In genomic region chr19:5793917-5794770, GRCm38 (mm10) we compare ENCODE assay signal across 8 mouse cellular contexts. TPM values are rescaled to one million over a fixed set of nuclear protein-coding genes. Genes with fewer than 3 reads are reported as not detected.
DNase-seq lines count a peak whose midpoint lies in the region; ATAC-seq and TF ChIP-seq lines count a peak whose summit lies in the region.
"Not testable (repeated sequence)": the region's sequence is repeated elsewhere in the genome, so short reads cannot be mapped to it uniquely, and the experiment has no call there.

No protein-coding gene starts in this region.

- peaks cover 35% of the 10 kb centered on the region for H3K79me2 ChIP-seq in CH12.LX (replicated peaks; ENCODE audit: control insufficient read depth, extremely low read depth, insufficient read depth, poor library complexity, severe bottlenecking)
- not testable (repeated sequence) for H3K79me2 ChIP-seq in liver, adult 2 months (ENCODE audit: control insufficient read depth, insufficient read depth, low read length)

- H3K36me3 ChIP-seq in CH12.LX (replicated peaks in 1 of 2; ENCODE audit: control insufficient read depth in 1 of 2, insufficient read depth in 1 of 2, low read length in 1 of 2): peaks cover 32 to 42% of the 10 kb centered on the region in 2 experiments
- peaks cover 42% of the 10 kb centered on the region for H3K36me3 ChIP-seq in forebrain, embryonic 12.5 days (replicated peaks)
- peaks cover 42% of the 10 kb centered on the region for H3K36me3 ChIP-seq in heart, postnatal 0 days (replicated peaks; ENCODE audit: control insufficient read depth, insufficient read depth, low read length)
- peaks cover 38% of the 10 kb centered on the region for H3K36me3 ChIP-seq in liver, adult 2 months (ENCODE audit: control insufficient read depth, insufficient read depth, low read length)
- H3K36me3 ChIP-seq in midbrain, embryonic 13.5 days: peaks cover 39% of the 10 kb centered on the region
- H3K36me3 ChIP-seq in splenic B cell, adult 2 months (ENCODE audit: control insufficient read depth, insufficient read depth, low read length, poor library complexity, severe bottlenecking): peaks cover 22% of the 10 kb centered on the region

- not testable (repeated sequence) for H3K4me3 ChIP-seq in CH12.LX (replicated peaks in 1 of 3; ENCODE audit: low read depth in 2 of 3, low read length in 2 of 3, poor library complexity in 1 of 3); forebrain, embryonic 12.5 days (replicated peaks); heart, postnatal 0 days (ENCODE audit: low read depth, low read length); liver, adult 2 months (ENCODE audit: insufficient read depth, low read depth, low read length)
- H3K4me3 ChIP-seq in midbrain, embryonic 13.5 days (replicated peaks): peak overlapping the region; percentile 99; the same call in 1 of the 2 replicates

- TF ChIP-seq CTCF in CH12.LX (conservative IDR thresholded peaks at IDR 0.05 in 1 of 2, IDR thresholded peaks at IDR 0.05 in 1 of 2; ENCODE audit: low read depth in 2 of 2, low read length in 2 of 2); heart, postnatal 0 days (IDR thresholded peaks at IDR 0.05; ENCODE audit: low read depth); liver, adult 2 months (IDR thresholded peaks at IDR 0.05; ENCODE audit: low read depth, low read length): not testable (repeated sequence)

- H3K4me2 ChIP-seq in CH12.LX (ENCODE audit: insufficient read depth, low read depth, poor library complexity, severe bottlenecking): peak overlapping the region; percentile 48; the same call in 1 of the 2 replicates
- not testable (repeated sequence) for H3K4me2 ChIP-seq in forebrain, embryonic 12.5 days; heart, postnatal 0 days (ENCODE audit: low read depth, low read length); midbrain, embryonic 13.5 days (replicated peaks)

- in situ Hi-C loops in CH12.LX (cut with MboI; ENCODE audit: low pct_ligation_motif_present, low pct_unique_long_range_greater_than_20kb, low sequenced_read_pairs): loop anchor here (5.0 kb wide), 1 partner anchor 53 kb away; no protein-coding TSS in a partner anchor

- peak overlapping the region; percentile 73 for H3K27ac ChIP-seq in CH12.LX (ENCODE audit: insufficient read depth, low read depth)
- peak overlapping the region; percentile 66 for H3K27ac ChIP-seq in forebrain, embryonic 12.5 days
- H3K27ac ChIP-seq in heart, postnatal 0 days (ENCODE audit: low read depth): peak overlapping the region; percentile 82
- H3K27ac ChIP-seq in liver, adult 2 months (replicated peaks; ENCODE audit: insufficient read depth, low read depth, low read length): peak overlapping the region; percentile 54
- peak overlapping the region; percentile 69 for H3K27ac ChIP-seq in midbrain, embryonic 13.5 days

- not testable (repeated sequence) for TF ChIP-seq EP300 in CH12.LX (IDR thresholded peaks at IDR 0.05; ENCODE audit: low read length); heart, postnatal 0 days (IDR thresholded peaks at IDR 0.05; ENCODE audit: low read depth)

- H3K27me3 ChIP-seq in CH12.LX (replicated peaks); forebrain, embryonic 12.5 days; heart, postnatal 0 days (ENCODE audit: control insufficient read depth, insufficient read depth, low read length); liver, adult 2 months (ENCODE audit: control insufficient read depth, insufficient read depth, low read length); midbrain, embryonic 13.5 days; splenic B cell, adult 2 months (ENCODE audit: control insufficient read depth, insufficient read depth, low read length, poor library complexity, severe bottlenecking): not testable (repeated sequence)

- not testable (repeated sequence) for TF ChIP-seq RAD21 in CH12.LX (IDR thresholded peaks at IDR 0.05; ENCODE audit: low read depth, low read length)

- not testable (repeated sequence) for H3K9ac ChIP-seq in CH12.LX (ENCODE audit: insufficient read depth, low read depth); heart, postnatal 0 days (replicated peaks; ENCODE audit: low read depth, low read length); liver, adult 2 months (ENCODE audit: low read depth, low read length)
- 0 out of 2 replicates have a peak overlapping the region, but pooled peaks have one; percentile 21 for H3K9ac ChIP-seq in forebrain, embryonic 12.5 days
- peak overlapping the region; percentile 67; the same call in 1 of the 2 replicates for H3K9ac ChIP-seq in midbrain, embryonic 13.5 days (replicated peaks)

- TF ChIP-seq POLR2A in CH12.LX (IDR thresholded peaks at IDR 0.05; ENCODE audit: low read depth, low read length); liver, adult 2 months (IDR thresholded peaks at IDR 0.05; ENCODE audit: extremely low read depth, insufficient read depth, low read length): not testable (repeated sequence)

- 39% methylated on average over 7 of the region's 7 CpGs for WGBS in forebrain, embryonic 12.5 days
- 9% methylated on average over 7 of the region's 7 CpGs for WGBS in heart, postnatal 0 days
- 16% methylated on average over 7 of the region's 7 CpGs for WGBS in liver, adult 2 months
- 33% methylated on average over 7 of the region's 7 CpGs for whole genome bisulfite sequencing in midbrain, embryonic 13.5 days

- dilution Hi-C loops in CH12.LX (cut with MboI; ENCODE audit: extremely low pct_ligation_motif_present, extremely low pct_unique_long_range_greater_than_20kb, low sequenced_read_pairs): not testable (repeated sequence)

- H3K4me1 ChIP-seq in CH12.LX (ENCODE audit: control insufficient read depth in 1 of 2, insufficient read depth in 2 of 2): peaks cover 5 to 39% of the 10 kb centered on the region in 2 experiments; a peak in 3 of 4 replicates
- H3K4me1 ChIP-seq in forebrain, embryonic 12.5 days: peaks cover 40% of the 10 kb centered on the region
- not testable (repeated sequence) for H3K4me1 ChIP-seq in heart, postnatal 0 days (ENCODE audit: control insufficient read depth, insufficient read depth); liver, adult 2 months (ENCODE audit: control insufficient read depth, insufficient read depth, low read length)
- H3K4me1 ChIP-seq in midbrain, embryonic 13.5 days (replicated peaks): peaks cover 40% of the 10 kb centered on the region

- H3K9me3 ChIP-seq in CH12.LX (replicated peaks; ENCODE audit: low read length); forebrain, embryonic 12.5 days; heart, postnatal 0 days (replicated peaks; ENCODE audit: control insufficient read depth, low read length); midbrain, embryonic 13.5 days: not testable (repeated sequence)

- ATAC-seq in forebrain, embryonic 12.5 days (ENCODE audit: low FRiP score): peak; percentile 51; the same call in 1 of the 2 replicates
- ATAC-seq in heart, postnatal 0 days (ENCODE audit: insufficient read depth, low read depth): peak; percentile 28
- ATAC-seq in midbrain, embryonic 13.5 days: peak; percentile 61

- DNase-seq in CH12.LX (ENCODE audit: extremely low read depth): peak; percentile 69
- peak; percentile 47 for DNase-seq in cerebellum, adult 9-10 months
- DNase-seq in heart, postnatal 0 days (ENCODE audit: low spot score): peak; percentile 51
- peak; percentile 31 for DNase-seq in kidney, adult 9 months
- peak; percentile 42 for DNase-seq in liver, adult 2 months (ENCODE audit: extremely low read depth, low read depth, low spot score)
- DNase-seq in splenic B cell, adult 2 months (ENCODE audit: low read depth, low spot score): peak; percentile 60

RNA-seq across cellular contexts. Expression of gene Scyl1, which starts 22.9 kb away (rescaled TPM):
- total RNA-seq in CH12.LX (2012; rRNA removed) (49.8 and 55.0 TPM in 2 replicates), CH12.LX (2014; rRNA removed) (35.1 and 37.6 TPM in 2 replicates)
- polyA plus RNA-seq in CH12.LX (2012; ENCODE audit: insufficient read length, low read depth): 49.1 and 56.1 TPM in 2 replicates
- polyA plus RNA-seq in forebrain, embryonic 12.5 days (2016; fragmentation: Nextera tagmentation; extraction: Ambion mirVana): 63.4 and 65.3 TPM in 2 replicates
- total RNA-seq in heart, postnatal 0 days (2014; rRNA removed; ENCODE audit: low replicate concordance): 78.0 and 82.4 TPM in 2 replicates
- 46.1 and 47.1 TPM in 2 replicates for polyA plus RNA-seq in heart, postnatal 0 days (2015; fragmentation: Nextera tagmentation; extraction: Ambion mirVana)
- total RNA-seq in liver, adult 2 months (2014; rRNA removed): 28.9 and 35.9 TPM in 2 replicates
- polyA plus RNA-seq in liver, adult 2 months (2012; rRNA removed): 40.9 and 46.6 TPM in 2 replicates
- polyA plus RNA-seq in midbrain, embryonic 13.5 days (2015; fragmentation: Nextera tagmentation; extraction: Ambion mirVana): 64.9 and 70.0 TPM in 2 replicates

RNA-seq across cellular contexts. Expression of gene Ltbp3, which starts 53.4 kb away (rescaled TPM):
- total RNA-seq in CH12.LX (2012; rRNA removed) (0.17 and 0.51 TPM in 2 replicates), CH12.LX (2014; rRNA removed) (not detected in 2 replicates)
- polyA plus RNA-seq in CH12.LX (2012; ENCODE audit: insufficient read length, low read depth): not detected in 2 replicates
- 10.0 and 12.0 TPM in 2 replicates for polyA plus RNA-seq in forebrain, embryonic 12.5 days (2016; fragmentation: Nextera tagmentation; extraction: Ambion mirVana)
- 60.0 and 73.4 TPM in 2 replicates for total RNA-seq in heart, postnatal 0 days (2014; rRNA removed; ENCODE audit: low replicate concordance)
- 15.4 and 16.3 TPM in 2 replicates for polyA plus RNA-seq in heart, postnatal 0 days (2015; fragmentation: Nextera tagmentation; extraction: Ambion mirVana)
- 1.2 and 2.1 TPM in 2 replicates for total RNA-seq in liver, adult 2 months (2014; rRNA removed)
- 3.4 and 3.6 TPM in 2 replicates for polyA plus RNA-seq in liver, adult 2 months (2012; rRNA removed)
- 7.1 and 9.5 TPM in 2 replicates for polyA plus RNA-seq in midbrain, embryonic 13.5 days (2015; fragmentation: Nextera tagmentation; extraction: Ambion mirVana)
